Mouse (Mus musculus) heart, embryonic 11.5 days (tissue): ENCODE data around the gene Dnajc6. TPM values are rescaled to one million over a fixed set of nuclear protein-coding genes. Genes with fewer than 3 reads are reported as not detected.

Experiments
- ATAC-seq: fragments of 200-750 bp; cut with Nextera tagmentation; replicated peaks from 2 replicates; pipeline ENCODE4 v1.8.0; 2017; ENCODE audit warnings: moderate library complexity; ENCODE audit not compliant: insufficient number of reproducible peaks, low FRiP score, low TSS enrichment
- H3K27ac ChIP-seq: fragments of 300-500 bp; sonication (generic); 2 replicates; pipeline ENCODE4 v1.5.1; 2014; ENCODE audit warnings: mild to moderate bottlenecking, low read depth, low read length
- H3K27me3 ChIP-seq: fragments of 300-500 bp; sonication (generic); 2 replicates; pipeline ENCODE4 v1.6.1; 2014; ENCODE audit warnings: mild to moderate bottlenecking, low read length, mixed read lengths; ENCODE audit not compliant: control insufficient read depth, insufficient read depth
- H3K36me3 ChIP-seq: fragments of 300-500 bp; sonication (generic); 2 replicates; pipeline ENCODE4 v1.6.1; 2014; ENCODE audit warnings: mild to moderate bottlenecking, low read length, moderate library complexity, mixed read lengths; ENCODE audit not compliant: control insufficient read depth, insufficient read depth
- H3K4me1 ChIP-seq: fragments of 300-500 bp; sonication (generic); 2 replicates; pipeline ENCODE4 v1.6.1; 2014; ENCODE audit warnings: low read length; ENCODE audit not compliant: control insufficient read depth, insufficient read depth
- H3K4me2 ChIP-seq: fragments of 300-500 bp; sonication (generic); 2 replicates; pipeline ENCODE4 v1.6.1; 2014; ENCODE audit warnings: mild to moderate bottlenecking, moderate library complexity
- H3K4me3 ChIP-seq: fragments of 300-500 bp; sonication (generic); 2 replicates; pipeline ENCODE4 v1.5.1; 2014; ENCODE audit warnings: low read depth, low read length
- H3K9ac ChIP-seq: fragments of 300-500 bp; sonication (generic); 2 replicates; pipeline ENCODE4 v1.6.1; 2014; ENCODE audit warnings: mild to moderate bottlenecking, low read depth, low read length, moderate library complexity
- H3K9me3 ChIP-seq: fragments of 300-500 bp; sonication (generic); replicated peaks from 2 replicates; pipeline ENCODE4 v1.6.1; 2016; ENCODE audit warnings: low read length; ENCODE audit not compliant: control insufficient read depth
- WGBS: fragments of 180-500 bp; shearing (Covaris S2); extraction: QIAGEN DNeasy Blood & Tissue Kit; methylation state at CpG from one replicate; pipeline ENCODE4 v1.1.7; 2014; ENCODE audit not compliant: insufficient replicate concordance; 5-methylcytosine and 5-hydroxymethylcytosine counted together
- polyA plus RNA-seq: library from polyadenylated mRNA; unstranded; fragments of >200 nt; fragmentation: Nextera tagmentation; extraction: Ambion mirVana; gene quantifications from 2 replicates; pipeline ENCODE4 v1.2.1, GENCODE M21; 2014

Gene Dnajc6
- polyA plus RNA-seq, 1 experiment from 2014 or later = 0.27 TPM

DNA sequence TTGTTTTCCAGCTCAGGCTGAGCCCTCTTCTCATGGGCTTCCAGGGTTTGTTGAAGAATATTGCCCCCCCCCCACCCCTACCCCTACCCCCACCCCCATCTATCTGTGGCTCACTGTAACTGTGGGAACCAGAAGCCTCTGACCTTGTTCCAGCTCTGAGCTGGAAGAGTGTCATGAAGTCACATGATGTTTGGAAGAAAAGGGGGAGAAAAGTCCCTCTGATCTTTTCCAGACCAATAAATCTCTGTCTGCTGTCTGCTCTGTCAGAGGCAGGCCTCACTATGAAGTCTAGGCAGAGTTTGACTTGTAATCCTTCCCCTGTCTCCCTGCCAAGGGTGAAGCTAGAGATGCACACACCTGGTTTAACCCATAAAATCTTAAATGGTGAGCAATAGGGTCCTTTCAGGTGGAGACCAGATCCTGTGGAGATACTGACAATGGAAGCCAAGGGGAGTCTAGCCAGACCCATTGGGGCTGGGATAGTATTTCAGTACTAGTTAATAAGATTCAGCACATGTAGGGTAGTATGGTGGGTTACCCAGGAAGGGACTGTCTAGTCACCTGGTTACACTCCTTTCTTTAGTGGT, 2.7 kb upstream of the Dnajc6 start:
- H3K4me3 ChIP-seq = no peak overlapping the region
- H3K36me3 ChIP-seq = no peaks in the 10 kb centered on the region
- peaks cover 37% of the 10 kb centered on the region for H3K27me3 ChIP-seq
- ATAC-seq = no peak
- 0 out of 2 replicates have a peak, but pooled peaks cover 7% of the 10 kb centered on the region for H3K4me1 ChIP-seq
- H3K9me3 ChIP-seq = no peaks in the 10 kb centered on the region
- no peak overlapping the region for H3K27ac ChIP-seq
- no peak overlapping the region for H3K4me2 ChIP-seq
- H3K9ac ChIP-seq = no peak overlapping the region

DNA sequence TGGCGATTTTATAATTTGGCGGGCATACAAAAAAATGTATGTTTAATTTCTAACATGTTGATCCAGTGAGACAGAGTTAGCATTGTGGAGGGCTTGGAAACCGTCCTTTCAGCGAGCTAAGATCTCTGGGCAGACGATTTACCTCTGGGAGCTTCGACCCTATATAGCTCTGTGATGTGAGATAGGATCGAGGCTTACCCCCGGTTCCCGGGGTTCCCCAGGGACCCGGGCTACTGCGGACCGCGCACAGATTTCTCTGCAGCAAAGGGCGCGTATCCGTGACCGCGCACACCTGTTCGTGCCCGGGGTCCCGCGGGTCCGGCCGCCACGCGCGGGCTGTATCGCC, 287 bp upstream of the Dnajc6 start:
- Histone ChIP-seq H3K9me3 (no peaks in the 10 kb centered on the region), H3K9ac (peak overlapping the region; percentile 47; the same call in 1 of the 2 replicates), H3K4me3 (peak overlapping the region; percentile 64), H3K4me2 (peak overlapping the region; percentile 97), H3K27me3 (peaks cover 42% of the 10 kb centered on the region), H3K27ac (no peak overlapping the region), H3K4me1 (0 out of 2 replicates have a peak, but pooled peaks cover 7% of the 10 kb centered on the region), H3K36me3 (no peaks in the 10 kb centered on the region)
- 0 out of 2 replicates have a peak, but pooled peaks have one; percentile 35 for ATAC-seq
- 2% methylated on average over 28 of the region's 28 CpGs for WGBS

GRCm38 (mm10) chr4:101497336-101497735, 888 bp downstream of the Dnajc6 start:
- Histone ChIP-seq H3K4me3 (peak overlapping the region; percentile 64), H3K9ac (no peak overlapping the region), H3K27ac (no peak overlapping the region), H3K4me1 (0 out of 2 replicates have a peak, but pooled peaks cover 7% of the 10 kb centered on the region), H3K27me3 (peaks cover 42% of the 10 kb centered on the region), H3K36me3 (no peaks in the 10 kb centered on the region), H3K4me2 (peak overlapping the region; percentile 97), H3K9me3 (no peaks in the 10 kb centered on the region)
- no peak for ATAC-seq
- 5% methylated on average over 14 of the region's 14 CpGs for WGBS

GRCm38 (mm10) chr4:101504470-101505007, 8.1 kb downstream of the Dnajc6 start:
- H3K4me1 ChIP-seq = peaks cover 4% of the 10 kb centered on the region
- H3K27me3 ChIP-seq = peaks cover 7% of the 10 kb centered on the region
- H3K4me3 ChIP-seq = no peak overlapping the region
- H3K9me3 ChIP-seq = no peaks in the 10 kb centered on the region
- no peak overlapping the region for H3K4me2 ChIP-seq
- no peak overlapping the region for H3K27ac ChIP-seq
- H3K9ac ChIP-seq = no peak overlapping the region
- H3K36me3 ChIP-seq = no peaks in the 10 kb centered on the region
- no peak for ATAC-seq
- WGBS = 79% methylated on average over 7 of the region's 7 CpGs

GRCm38 (mm10) chr4:101505966-101506365, 9.5 kb downstream of the Dnajc6 start:
- H3K9me3 ChIP-seq = no peaks in the 10 kb centered on the region
- H3K27ac ChIP-seq = no peak overlapping the region
- H3K36me3 ChIP-seq = no peaks in the 10 kb centered on the region
- 71% methylated on average over 2 of the region's 2 CpGs for WGBS
- no peak overlapping the region for H3K9ac ChIP-seq
- no peak overlapping the region for H3K4me3 ChIP-seq
- peaks cover 4% of the 10 kb centered on the region for H3K4me1 ChIP-seq
- ATAC-seq = no peak
- peaks cover 10% of the 10 kb centered on the region for H3K27me3 ChIP-seq
- H3K4me2 ChIP-seq = no peak overlapping the region

- Histone ChIP-seq H3K9me3 (no peaks in the 10 kb centered on the region), H3K9ac (no peak overlapping the region), H3K36me3 (no peaks in the 10 kb centered on the region), H3K4me2 (no peak overlapping the region), H3K27me3 (peaks cover 10% of the 10 kb centered on the region), H3K4me3 (no peak overlapping the region), H3K27ac (no peak overlapping the region), H3K4me1 (peaks cover 4% of the 10 kb centered on the region)
- ATAC-seq = no peak
Observed at GRCm38 (mm10) chr4:101506372-101506771, 9.9 kb downstream of the Dnajc6 start.

DNA sequence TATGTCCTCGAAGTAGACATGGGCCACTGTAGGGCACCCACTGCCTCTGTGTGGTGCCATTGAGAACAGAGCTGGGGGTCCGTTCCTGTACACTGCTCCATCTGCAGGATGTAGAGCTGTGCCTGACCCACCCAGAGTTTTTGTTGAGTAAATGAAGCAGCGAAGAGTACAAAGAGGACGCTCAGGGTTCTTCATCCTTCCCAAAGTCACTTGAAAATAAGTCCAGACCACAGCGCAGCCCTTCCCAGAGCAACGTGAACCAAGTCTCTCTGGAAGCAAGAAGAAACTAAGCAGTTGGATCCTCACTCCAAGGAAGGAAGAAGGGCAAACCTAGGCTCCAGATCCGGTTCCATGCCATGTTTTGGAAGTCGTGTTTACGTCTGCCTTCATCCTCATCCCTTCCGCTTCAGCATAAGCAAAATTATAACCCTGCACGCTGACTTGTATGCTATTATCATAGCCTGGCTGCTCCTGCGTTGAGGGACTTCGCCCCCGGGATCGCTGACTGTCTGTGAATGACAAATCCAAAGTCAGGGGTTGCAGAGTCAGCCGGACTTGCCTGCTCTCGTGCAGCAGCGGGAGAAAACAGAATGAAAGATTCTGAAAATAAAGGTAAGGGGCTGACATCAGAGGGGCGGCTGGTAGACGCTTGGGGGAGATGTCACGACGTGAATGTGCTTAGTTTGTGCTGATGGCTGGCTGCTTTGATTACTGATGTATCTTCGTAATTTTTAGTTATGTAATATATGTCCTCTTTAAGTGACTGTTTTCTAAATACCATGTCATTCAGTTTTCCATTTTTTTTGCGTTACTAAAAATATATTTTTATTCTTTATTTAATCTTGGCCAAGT, 11.3 kb downstream of the Dnajc6 start:
- H3K4me2 ChIP-seq = peak overlapping the region; percentile 94
- H3K27me3 ChIP-seq = peaks cover 10% of the 10 kb centered on the region
- H3K36me3 ChIP-seq = no peaks in the 10 kb centered on the region
- no peak overlapping the region for H3K9ac ChIP-seq
- no peak for ATAC-seq
- no peak overlapping the region for H3K27ac ChIP-seq
- no peaks in the 10 kb centered on the region for H3K9me3 ChIP-seq
- H3K4me3 ChIP-seq = peak overlapping the region; percentile 54
- 11% methylated on average over 24 of the region's 24 CpGs for WGBS
- peaks cover 4% of the 10 kb centered on the region for H3K4me1 ChIP-seq

DNA sequence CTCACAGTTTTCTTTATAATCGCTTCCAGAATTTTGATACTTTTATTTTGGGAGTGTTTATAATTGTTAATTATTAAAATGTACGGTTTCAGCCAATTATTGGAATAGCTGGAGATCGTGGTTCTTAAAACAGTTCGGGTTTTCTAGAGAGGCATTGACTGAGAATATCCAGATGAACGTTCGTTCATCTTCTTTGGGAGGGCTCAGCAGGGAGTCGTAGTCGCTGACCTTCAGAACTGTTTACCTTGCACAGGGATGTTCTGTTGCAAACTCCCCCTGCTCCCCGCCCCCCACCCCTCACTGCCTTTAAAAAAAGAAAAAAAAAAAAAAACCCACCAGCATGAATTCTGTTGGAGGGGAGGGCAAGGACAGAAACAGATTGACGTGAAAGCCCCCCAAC, 12.0 kb downstream of the Dnajc6 start:
- 3% methylated on average over 10 of the region's 10 CpGs for WGBS
- no peak overlapping the region for H3K9ac ChIP-seq
- no peak overlapping the region for H3K27ac ChIP-seq
- H3K36me3 ChIP-seq = no peaks in the 10 kb centered on the region
- H3K4me3 ChIP-seq = peak overlapping the region; percentile 46
- no peaks in the 10 kb centered on the region for H3K9me3 ChIP-seq
- ATAC-seq = no peak
- H3K27me3 ChIP-seq = peaks cover 10% of the 10 kb centered on the region
- peak overlapping the region; percentile 94 for H3K4me2 ChIP-seq
- H3K4me1 ChIP-seq = peaks cover 4% of the 10 kb centered on the region
